Mouse (Mus musculus) spleen, adult 2 months (tissue): Measurements from ENCODE around the gene She.

Experiments
- CTCF ChIP-seq: fragments of 200-500 bp; IDR thresholded peaks from 2 replicates; pipeline ENCODE4 v1.5.1; 2011; ENCODE audit warnings: mild to moderate bottlenecking, inconsistent platforms; ENCODE audit not compliant: insufficient read depth, insufficient read length, insufficient replicate concordance; ENCODE audit errors: extremely low read depth
- POLR2A ChIP-seq: fragments of 200-500 bp; IDR thresholded peaks from 2 replicates; pipeline ENCODE4 v1.6.1; 2011; ENCODE audit warnings: low read depth, low read length, inconsistent platforms

DNA sequence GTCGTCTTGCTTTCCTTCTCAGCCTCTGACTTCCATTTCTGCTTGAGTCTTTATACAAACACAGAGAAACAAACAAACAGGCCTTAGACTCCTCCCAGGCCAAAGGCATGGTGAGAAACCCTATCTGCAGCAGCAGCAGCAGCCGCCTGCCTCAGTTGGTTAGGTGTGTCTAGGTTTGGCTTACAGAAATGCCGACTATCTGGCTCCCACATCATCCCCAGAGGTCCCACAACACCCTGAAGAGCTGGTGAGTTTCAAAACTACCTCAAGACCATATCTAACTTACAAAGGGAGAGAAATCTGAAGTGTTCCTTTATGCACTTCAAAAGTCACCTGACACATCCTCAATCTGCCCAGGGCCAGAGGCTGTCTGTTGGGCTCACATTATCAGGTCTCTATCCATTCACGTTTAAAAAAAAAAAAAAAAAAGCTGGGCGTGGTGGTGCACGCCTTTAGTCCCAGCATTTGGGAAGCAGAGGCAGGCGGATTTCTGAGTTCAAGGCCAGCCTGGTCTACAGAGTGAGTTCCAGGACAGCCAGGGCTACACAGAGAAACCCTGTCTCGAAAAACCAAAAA lies 40.3 kb downstream of the She start:
- TF ChIP-seq CTCF (no peak), POLR2A (no peak)
